In the genomic region with DNA sequence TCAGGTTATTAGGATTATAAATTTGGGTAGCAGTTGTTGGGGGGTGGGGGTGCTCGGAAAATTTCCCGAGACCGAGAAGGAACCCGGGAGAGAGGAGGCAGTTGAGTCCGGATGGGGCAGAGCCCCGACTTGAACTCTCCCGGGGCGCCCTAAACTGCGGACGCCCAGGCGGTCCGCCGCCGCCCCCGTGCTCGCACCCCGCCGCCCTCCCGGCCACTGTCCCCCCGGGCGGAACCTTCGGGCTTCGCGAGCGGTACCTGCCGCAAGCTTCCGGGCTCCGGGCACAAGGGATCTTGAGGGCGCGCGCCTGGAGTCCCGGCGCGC, we compare ENCODE assay signal across 8 mouse cellular contexts. TPM values are rescaled to one million over a fixed set of nuclear protein-coding genes. Genes with fewer than 3 reads are reported as not detected.
A peak's percentile ranks its signal among the peaks of the same experiment; 100 is the strongest.
DNase-seq lines count a peak whose midpoint lies in the region; ATAC-seq and TF ChIP-seq lines count a peak whose summit lies in the region.

No protein-coding gene starts in this region.

- peak overlapping the region; percentile 76 for H3K4me3 ChIP-seq in kidney, embryonic 16.5 days (ENCODE audit: low read length)
- peak overlapping the region; percentile 49 for H3K4me3 ChIP-seq in cortical plate, adult 2 months (ENCODE audit: insufficient read depth, low read length)
- peak overlapping the region; percentile 80 for H3K4me3 ChIP-seq in hindbrain, embryonic 15.5 days
- peak overlapping the region; percentile 60 for H3K4me3 ChIP-seq in midbrain, embryonic 16.5 days (ENCODE audit: low read depth, low read length)

- H3K36me3 ChIP-seq in kidney, embryonic 16.5 days (ENCODE audit: insufficient read depth, low read length): no peaks in the 10 kb centered on the region
- H3K36me3 ChIP-seq in hindbrain, embryonic 15.5 days: peaks cover 5% of the 10 kb centered on the region
- no peaks in the 10 kb centered on the region for H3K36me3 ChIP-seq in midbrain, embryonic 16.5 days (ENCODE audit: control insufficient read depth, insufficient read depth, low read length)

- no peak for TF ChIP-seq POLR2A in cortical plate, adult 2 months (IDR thresholded peaks at IDR 0.05; ENCODE audit: extremely low read depth, insufficient read depth, low read length)

- peaks cover 16% of the 10 kb centered on the region for H3K4me1 ChIP-seq in kidney, embryonic 16.5 days (ENCODE audit: insufficient read depth, low read length)
- no peaks in the 10 kb centered on the region for H3K4me1 ChIP-seq in cortical plate, adult 2 months (ENCODE audit: control insufficient read depth, insufficient read depth, low read length)
- peaks cover 25% of the 10 kb centered on the region for H3K4me1 ChIP-seq in hindbrain, embryonic 15.5 days (replicated peaks)
- H3K4me1 ChIP-seq in midbrain, embryonic 16.5 days (ENCODE audit: control insufficient read depth, insufficient read depth, low read length): peaks cover 12% of the 10 kb centered on the region

- no peak for DNase-seq in kidney, postnatal 36 days
- DNase-seq in layer of hippocampus, adult 8-10 months (ENCODE audit: low spot score in 2 of 2): no peak
- no peak for DNase-seq in layer of hippocampus, postnatal 36 days

- peak; percentile 29 for ATAC-seq in kidney, embryonic 16.5 days (ENCODE audit: low FRiP score, low TSS enrichment)
- ATAC-seq in hindbrain, embryonic 15.5 days (ENCODE audit: low FRiP score, low read depth): peak; percentile 28; the same call in 1 of the 2 replicates
- ATAC-seq in midbrain, embryonic 16.5 days: peak; percentile 26
- no peak for ATAC-seq in frontal cortex, adult (ENCODE audit: low TSS enrichment)

- peak overlapping the region; percentile 83 for H3K27ac ChIP-seq in kidney, embryonic 16.5 days (ENCODE audit: low read length)
- H3K27ac ChIP-seq in cortical plate, adult 2 months (ENCODE audit: insufficient read depth, low read length): no peak overlapping the region
- peak overlapping the region; percentile 92 for H3K27ac ChIP-seq in hindbrain, embryonic 15.5 days (replicated peaks)
- peak overlapping the region; percentile 84 for H3K27ac ChIP-seq in midbrain, embryonic 16.5 days (ENCODE audit: low read length)

- H3K4me2 ChIP-seq in kidney, embryonic 16.5 days (replicated peaks; ENCODE audit: low read depth, low read length): peak overlapping the region; percentile 97
- peak overlapping the region; percentile 99 for H3K4me2 ChIP-seq in hindbrain, embryonic 15.5 days
- H3K4me2 ChIP-seq in midbrain, embryonic 16.5 days (ENCODE audit: low read length): peak overlapping the region; percentile 82

- no peak for TF ChIP-seq CTCF in cortical plate, adult 2 months (IDR thresholded peaks at IDR 0.05; ENCODE audit: extremely low read depth, insufficient read depth, low read length)

- H3K9me3 ChIP-seq in kidney, embryonic 16.5 days (ENCODE audit: low read length): no peaks in the 10 kb centered on the region
- H3K9me3 ChIP-seq in hindbrain, embryonic 15.5 days: no peaks in the 10 kb centered on the region
- H3K9me3 ChIP-seq in midbrain, embryonic 16.5 days (replicated peaks; ENCODE audit: control insufficient read depth, low read length, poor library complexity, severe bottlenecking): no peaks in the 10 kb centered on the region

- WGBS in kidney, embryonic 16.5 days: 0% methylated on average over 28 of the region's 34 CpGs
- 1% methylated on average over 34 of the region's 34 CpGs for WGBS in hindbrain, embryonic 15.5 days
- WGBS in midbrain, embryonic 16.5 days: under 1% methylated on average over 33 of the region's 34 CpGs

- peak overlapping the region; percentile 81 for H3K9ac ChIP-seq in kidney, embryonic 16.5 days (replicated peaks; ENCODE audit: low read length)
- H3K9ac ChIP-seq in hindbrain, embryonic 15.5 days: peak overlapping the region; percentile 88
- peak overlapping the region; percentile 83 for H3K9ac ChIP-seq in midbrain, embryonic 16.5 days (ENCODE audit: low read depth, low read length)

- peaks cover 25% of the 10 kb centered on the region for H3K27me3 ChIP-seq in kidney, embryonic 16.5 days (ENCODE audit: insufficient read depth, low read length)
- H3K27me3 ChIP-seq in hindbrain, embryonic 15.5 days: no peaks in the 10 kb centered on the region
- no peaks in the 10 kb centered on the region for H3K27me3 ChIP-seq in midbrain, embryonic 16.5 days (ENCODE audit: control insufficient read depth, insufficient read depth, low read depth, low read length)

RNA-seq across cellular contexts. Expression of a gene that starts 0.7 kb away (rescaled TPM):
- polyA plus RNA-seq in kidney, embryonic 16.5 days (2015; fragmentation: Nextera tagmentation; extraction: Ambion mirVana): 23.9 and 27.2 TPM in 2 replicates
- 22.8 and 23.7 TPM in 2 replicates for polyA plus RNA-seq in cortical plate, adult 2 months (2012; rRNA removed)
- polyA plus RNA-seq in hindbrain, embryonic 15.5 days (2015; fragmentation: Nextera tagmentation; extraction: Ambion mirVana): 108 and 118 TPM in 2 replicates
- 122 and 131 TPM in 2 replicates for polyA plus RNA-seq in midbrain, embryonic 16.5 days (2015; fragmentation: Nextera tagmentation; extraction: Ambion mirVana)
- total RNA-seq in layer of hippocampus, adult 8-10 months (2022): 10 to 100 TPM; 32.4 to 40.8 (median 38.9) TPM
- 10 to 100 TPM; 37.0 to 39.3 TPM for total RNA-seq in layer of hippocampus, postnatal 36 days (2021)
